Comparison of ENCODE assay signal across 9 mouse cellular contexts in the genomic region with DNA sequence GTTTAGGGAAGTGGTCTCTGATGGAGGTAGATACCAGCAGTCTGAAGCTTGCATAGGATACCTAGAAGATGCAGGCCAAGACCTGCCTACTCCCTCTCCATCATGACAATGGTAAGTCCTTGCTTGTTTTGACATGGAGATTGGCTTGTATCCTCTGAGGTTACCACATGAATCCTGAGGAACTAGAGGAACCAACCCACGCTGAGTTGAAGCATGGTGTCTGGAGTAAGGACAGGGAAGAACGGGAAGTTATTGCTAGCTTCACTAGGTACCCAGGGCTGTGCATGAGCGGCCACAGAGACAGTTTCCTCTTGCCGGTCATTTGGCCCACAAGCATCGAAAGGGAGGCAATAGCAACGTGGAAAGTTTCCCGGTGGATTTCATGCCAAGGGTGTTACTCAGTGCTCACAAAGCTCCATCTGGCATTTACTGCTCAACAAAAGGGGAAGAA. TPM values are rescaled to one million over a fixed set of nuclear protein-coding genes. Genes with fewer than 3 reads are reported as not detected.
DNase-seq lines count a peak whose midpoint lies in the region; ATAC-seq and TF ChIP-seq lines count a peak whose summit lies in the region.
"Had no signal": no experiment of that assay in that cellular context is flagged by ENCODE, and none has a peak within 500 bp of the region (broad histone marks: within the 10 kb centered on the region; RNA-seq: fewer than 3 reads in every experiment).

No protein-coding gene starts in this region.

- TF ChIP-seq CTCF in lung, postnatal 0 days (IDR thresholded peaks at IDR 0.05): no peak

- TF ChIP-seq EP300 in lung, postnatal 0 days (IDR thresholded peaks at IDR 0.05): no peak

- no peak overlapping the region for H3K27ac ChIP-seq in lung, postnatal 0 days (ENCODE audit: low read length)

- DNase-seq in cerebellum, postnatal 4 days (ENCODE audit: low spot score in 2 of 2): no peak
- peak; percentile 11 to 16 for DNase-seq in lung, adult 18-20 months
- DNase-seq in lung, postnatal 0 days (ENCODE audit: low spot score): no peak
- DNase-seq in cerebellum, adult 9-11 months: peak; percentile 36
- DNase-seq in naive thymus-derived CD4-positive, alpha-beta T cell, adult 2 months (ENCODE audit: low read depth): peak; percentile 9
- DNase-seq in heart, adult 9 months (ENCODE audit: low spot score in 2 of 2): no peak
- no peak for DNase-seq in urinary bladder, postnatal 36 days (ENCODE audit: low spot score in 2 of 2)

- no peak overlapping the region for H3K4me2 ChIP-seq in lung, postnatal 0 days (replicated peaks; ENCODE audit: low read depth, low read length)

- H3K36me3 ChIP-seq in lung, postnatal 0 days (ENCODE audit: insufficient read depth, low read length): no peaks in the 10 kb centered on the region

- peak; percentile 76 for ATAC-seq in cerebellum, adult (ENCODE audit: insufficient number of reproducible peaks, low FRiP score, low TSS enrichment)
- ATAC-seq in lung, postnatal 0 days: no peak

- H3K4me3 ChIP-seq in lung, postnatal 0 days (ENCODE audit: low read depth, low read length): no peak overlapping the region
- H3K4me3 ChIP-seq: erythroblast, embryonic 14.5 days had no signal

- H3K9me3 ChIP-seq in lung, postnatal 0 days (ENCODE audit: low read length): no peaks in the 10 kb centered on the region

- H3K9ac ChIP-seq in lung, postnatal 0 days (replicated peaks; ENCODE audit: low read depth): no peak overlapping the region

- no peaks in the 10 kb centered on the region for H3K27me3 ChIP-seq in lung, postnatal 0 days (replicated peaks; ENCODE audit: insufficient read depth, low read length)

- WGBS in lung, postnatal 0 days: 52% methylated on average over 7 of the region's 7 CpGs

- no peaks in the 10 kb centered on the region for H3K4me1 ChIP-seq in lung, postnatal 0 days (ENCODE audit: insufficient read depth, low read depth, low read length)

RNA-seq across cellular contexts. Expression of gene Slc4a7, which starts 16.0 kb away (rescaled TPM):
- polyA plus RNA-seq in lung, postnatal 0 days (2015; fragmentation: Nextera tagmentation; extraction: Ambion mirVana): 7.4 and 7.9 TPM in 2 replicates

Comparison
In these comparisons a context has a peak if more than half of its experiments do, and no peak if none do; other contexts are left out.
1. DNase-seq: peak in lung, adult 18-20 months (2 of 2), cerebellum, adult 9-11 months (single experiment) and naive thymus-derived CD4-positive, alpha-beta T cell, adult 2 months (single experiment); none in cerebellum, postnatal 4 days (0 of 2), lung, postnatal 0 days (single experiment), heart, adult 9 months (0 of 2) and urinary bladder, postnatal 36 days (0 of 2).